Comparison of ENCODE assay signal across 15 mouse cellular contexts in genomic region chr13:32827111-32827822, GRCm38 (mm10). TPM values are rescaled to one million over a fixed set of nuclear protein-coding genes. Genes with fewer than 3 reads are reported as not detected.
DNase-seq lines count a peak whose midpoint lies in the region; ATAC-seq and TF ChIP-seq lines count a peak whose summit lies in the region.
"Had no signal": no experiment of that assay in that cellular context is flagged by ENCODE, and none has a peak within 500 bp of the region (broad histone marks: within the 10 kb centered on the region; RNA-seq: fewer than 3 reads in every experiment).

No protein-coding gene starts in this region.

- 83% methylated on average over 3 of the region's 3 CpGs for WGBS in midbrain, embryonic 14.5 days
- WGBS in midbrain, embryonic 16.5 days, result 83% methylated on average over 3 of the region's 3 CpGs
- 66% methylated on average over 3 of the region's 3 CpGs for WGBS in small intestine, adult 2 months

- H3K9me3 ChIP-seq in midbrain, embryonic 14.5 days (ENCODE audit: control insufficient read depth, low read length), result no peaks in the 10 kb centered on the region
- no peaks in the 10 kb centered on the region for H3K9me3 ChIP-seq in midbrain, embryonic 16.5 days (replicated peaks; ENCODE audit: control insufficient read depth, low read length, poor library complexity, severe bottlenecking)
- H3K9me3 ChIP-seq: embryonic facial prominence, embryonic 15.5 days; forebrain, embryonic 15.5 days; hindbrain, embryonic 13.5 days; kidney, embryonic 15.5 days had no signal

- no peak overlapping the region for H3K9ac ChIP-seq in midbrain, embryonic 14.5 days (replicated peaks; ENCODE audit: low read length)
- no peak overlapping the region for H3K9ac ChIP-seq in midbrain, embryonic 16.5 days (ENCODE audit: low read depth, low read length)
- H3K9ac ChIP-seq: embryonic facial prominence, embryonic 15.5 days; forebrain, embryonic 15.5 days; hindbrain, embryonic 13.5 days; kidney, embryonic 15.5 days had no signal

- no peak overlapping the region for H3K27ac ChIP-seq in midbrain, embryonic 14.5 days (replicated peaks; ENCODE audit: low read depth, low read length)
- no peak overlapping the region for H3K27ac ChIP-seq in midbrain, embryonic 16.5 days (ENCODE audit: low read length)
- H3K27ac ChIP-seq in small intestine, adult 2 months (ENCODE audit: insufficient read depth, low read depth, low read length), result no peak overlapping the region
- H3K27ac ChIP-seq: embryonic facial prominence, embryonic 15.5 days; forebrain, embryonic 15.5 days; hindbrain, embryonic 13.5 days; kidney, embryonic 15.5 days had no signal

- no peak overlapping the region for H3K4me3 ChIP-seq in midbrain, embryonic 14.5 days (replicated peaks; ENCODE audit: low read depth, low read length)
- H3K4me3 ChIP-seq in midbrain, embryonic 16.5 days (ENCODE audit: low read depth, low read length), result no peak overlapping the region
- no peak overlapping the region for H3K4me3 ChIP-seq in small intestine, adult 2 months (ENCODE audit: low read depth, low read length)
- H3K4me3 ChIP-seq: embryonic facial prominence, embryonic 15.5 days; forebrain, embryonic 15.5 days; hindbrain, embryonic 13.5 days; kidney, embryonic 15.5 days; myocyte had no signal

- peak; percentile 20 for DNase-seq in kidney, postnatal 10 days
- DNase-seq in kidney, postnatal 14 days, result no peak
- no peak for DNase-seq in midbrain, embryonic 14.5 days
- peak; percentile 78 for DNase-seq in adrenal gland, postnatal 14 days
- no peak for DNase-seq in spleen, postnatal 4 days (ENCODE audit: low spot score in 2 of 2)
- DNase-seq: gastrocnemius, postnatal 25 days had no signal

- H3K4me2 ChIP-seq in midbrain, embryonic 14.5 days (ENCODE audit: low read length), result no peak overlapping the region
- H3K4me2 ChIP-seq in midbrain, embryonic 16.5 days (ENCODE audit: low read length), result no peak overlapping the region
- H3K4me2 ChIP-seq: embryonic facial prominence, embryonic 15.5 days; forebrain, embryonic 15.5 days; hindbrain, embryonic 13.5 days; kidney, embryonic 15.5 days had no signal

- no peak for TF ChIP-seq POLR2A in small intestine, adult 2 months (IDR thresholded peaks at IDR 0.05; ENCODE audit: low read depth, low read length)

- H3K27me3 ChIP-seq in midbrain, embryonic 14.5 days (ENCODE audit: control insufficient read depth, insufficient read depth, low read length), result no peaks in the 10 kb centered on the region
- no peaks in the 10 kb centered on the region for H3K27me3 ChIP-seq in midbrain, embryonic 16.5 days (ENCODE audit: control insufficient read depth, insufficient read depth, low read depth, low read length)
- no peaks in the 10 kb centered on the region for H3K27me3 ChIP-seq in small intestine, adult 2 months (ENCODE audit: control insufficient read depth, insufficient read depth, low read length)
- H3K27me3 ChIP-seq: embryonic facial prominence, embryonic 15.5 days; forebrain, embryonic 15.5 days; hindbrain, embryonic 13.5 days; kidney, embryonic 15.5 days had no signal

- no peaks in the 10 kb centered on the region for H3K4me1 ChIP-seq in midbrain, embryonic 14.5 days (ENCODE audit: control insufficient read depth, insufficient read depth, low read length)
- H3K4me1 ChIP-seq in midbrain, embryonic 16.5 days (ENCODE audit: control insufficient read depth, insufficient read depth, low read length), result no peaks in the 10 kb centered on the region
- H3K4me1 ChIP-seq in small intestine, adult 2 months (ENCODE audit: control insufficient read depth, insufficient read depth, insufficient read length, low read length), result peaks cover 21% of the 10 kb centered on the region; the same call in 1 of the 2 replicates
- H3K4me1 ChIP-seq: embryonic facial prominence, embryonic 15.5 days; forebrain, embryonic 15.5 days; hindbrain, embryonic 13.5 days; kidney, embryonic 15.5 days had no signal

- no peaks in the 10 kb centered on the region for H3K36me3 ChIP-seq in midbrain, embryonic 14.5 days (ENCODE audit: control insufficient read depth, insufficient read depth, low read length)
- no peaks in the 10 kb centered on the region for H3K36me3 ChIP-seq in midbrain, embryonic 16.5 days (ENCODE audit: control insufficient read depth, insufficient read depth, low read length)
- no peaks in the 10 kb centered on the region for H3K36me3 ChIP-seq in small intestine, adult 2 months (ENCODE audit: control insufficient read depth, insufficient read depth, low read length)
- H3K36me3 ChIP-seq: embryonic facial prominence, embryonic 15.5 days had no signal

- peak; percentile 13; the same call in 1 of the 2 replicates for TF ChIP-seq CTCF in small intestine, adult 2 months (IDR thresholded peaks at IDR 0.05; ENCODE audit: extremely low read depth, insufficient read length, insufficient replicate concordance, low read depth, low read length)

- 0 out of 2 replicates have a peak, but pooled peaks have one; percentile 1 for ATAC-seq in midbrain, embryonic 14.5 days (ENCODE audit: low FRiP score, low TSS enrichment)
- ATAC-seq in midbrain, embryonic 16.5 days, result no peak
- ATAC-seq: forebrain, embryonic 15.5 days had no signal

RNA-seq across cellular contexts. Expression of gene Serpinb1a, which starts 23.7 kb away (rescaled TPM):
- polyA plus RNA-seq in midbrain, embryonic 14.5 days (2014; fragmentation: Nextera tagmentation; extraction: Ambion mirVana), result 2.2 and 2.9 TPM in 2 replicates
- polyA plus RNA-seq in midbrain, embryonic 16.5 days (2015; fragmentation: Nextera tagmentation; extraction: Ambion mirVana), result 1.7 and 2.3 TPM in 2 replicates
- total RNA-seq in adrenal gland, postnatal 14 days (2021), result 65.7 and 67.1 TPM in 2 replicates
- polyA plus RNA-seq in small intestine, adult 2 months (2012; rRNA removed), result 36.8 and 110 TPM in 2 replicates

RNA-seq across cellular contexts. Expression of gene D930007J09Rik, which starts 24.6 kb away (rescaled TPM):
- polyA plus RNA-seq in midbrain, embryonic 14.5 days (2014; fragmentation: Nextera tagmentation; extraction: Ambion mirVana), result not detected in 2 replicates
- polyA plus RNA-seq in midbrain, embryonic 16.5 days (2015; fragmentation: Nextera tagmentation; extraction: Ambion mirVana), result not detected in 2 replicates
- total RNA-seq in adrenal gland, postnatal 14 days (2021), result not detected in 2 replicates
- polyA plus RNA-seq in small intestine, adult 2 months (2012; rRNA removed), result not detected in 2 replicates
- total RNA-seq: gastrocnemius, postnatal 25 days had no signal
- polyA plus RNA-seq: embryonic facial prominence, embryonic 15.5 days; forebrain, embryonic 15.5 days; heart, embryonic 14.5 days; hindbrain, embryonic 13.5 days; kidney, embryonic 15.5 days; limb, embryonic 11.5 days; myocyte had no signal

RNA-seq across cellular contexts. Expression of gene Wrnip1, which starts 25.4 kb away (rescaled TPM):
- polyA plus RNA-seq in midbrain, embryonic 14.5 days (2014; fragmentation: Nextera tagmentation; extraction: Ambion mirVana), result 26.5 and 28.0 TPM in 2 replicates
- polyA plus RNA-seq in midbrain, embryonic 16.5 days (2015; fragmentation: Nextera tagmentation; extraction: Ambion mirVana), result 29.5 and 32.5 TPM in 2 replicates
- total RNA-seq in adrenal gland, postnatal 14 days (2021), result 35.2 and 45.9 TPM in 2 replicates
- 27.9 and 41.3 TPM in 2 replicates for polyA plus RNA-seq in small intestine, adult 2 months (2012; rRNA removed)

RNA-seq across cellular contexts. Expression of gene Mylk4, which starts 43.5 kb away (rescaled TPM):
- polyA plus RNA-seq in midbrain, embryonic 14.5 days (2014; fragmentation: Nextera tagmentation; extraction: Ambion mirVana), result 0.20 TPM in 1 of 2 replicates, not detected in the other
- polyA plus RNA-seq in midbrain, embryonic 16.5 days (2015; fragmentation: Nextera tagmentation; extraction: Ambion mirVana), result 0.10 and 0.17 TPM in 2 replicates
- total RNA-seq in adrenal gland, postnatal 14 days (2021), result 0.07 and 2.4 TPM in 2 replicates
- polyA plus RNA-seq in small intestine, adult 2 months (2012; rRNA removed), result not detected in 2 replicates

Comparison
In these comparisons a context has a peak if more than half of its experiments do, and no peak if none do; other contexts are left out.
1. DNase-seq: peak in kidney, postnatal 10 days (single experiment) and adrenal gland, postnatal 14 days (single experiment); none in kidney, postnatal 14 days (single experiment), midbrain, embryonic 14.5 days (single experiment) and spleen, postnatal 4 days (0 of 2).